Mouse (Mus musculus) brain, adult 10 weeks (tissue): ENCODE results near the gene Pisd. TPM values are rescaled to one million over a fixed set of nuclear protein-coding genes. Genes with fewer than 3 reads are reported as not detected.

Source experiments
- polyA plus RNA-seq: library from polyadenylated mRNA; stranded (reverse); fragments of 350-450 nt; fragmentation: Illumina TruSeq; extraction: RNeasy Lipid Tissue Mini Kit (QIAGEN cat#74804); gene quantifications from one replicate; pipeline ENCODE4 v1.2.3, GENCODE M21; 2015; ENCODE audit warnings: low read depth, low replicate concordance

Pisd gene
- 71.2 TPM for polyA plus RNA-seq

GRCm38 (mm10) chr5:32785313-32785915, at the start of gene Pisd:
TSS of gene Pisd (minus strand) at chr5:32785646.

DNA sequence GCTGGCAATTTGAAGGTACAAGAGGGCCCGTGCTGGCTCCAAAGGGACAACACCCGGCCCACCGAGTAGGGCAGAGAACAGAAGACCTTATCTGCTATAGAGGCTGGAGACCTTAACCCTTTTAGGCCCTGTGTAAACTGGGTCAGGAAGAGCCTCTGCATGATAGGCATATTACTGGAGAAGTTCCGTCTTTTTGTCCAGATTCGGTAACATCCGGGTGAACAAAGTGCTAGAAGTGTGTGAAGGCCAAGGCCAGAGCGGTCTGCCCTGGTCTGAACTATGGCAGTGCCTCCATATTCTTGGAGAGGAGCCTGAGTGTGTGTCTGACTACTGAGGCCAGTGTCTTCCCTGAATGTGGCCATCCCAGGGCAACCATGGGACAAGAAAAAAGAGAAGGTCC, 41.6 kb upstream of the Pisd start, which contains the start of gene Gm20671:
TSS of gene Gm20671 (minus strand) at position 101 of the 400 bp plus-strand sequence.

Other genes starting within 250 kb of the Pisd start
- gene Yes1, start 174.5 kb downstream of the Pisd start, polyA plus RNA-seq, result 10.4 TPM
- gene Gm20671, start 41.5 kb upstream of the Pisd start, polyA plus RNA-seq, result not detected
- gene Prr14l, start 68.6 kb upstream of the Pisd start, polyA plus RNA-seq, result 14.6 TPM
- 39.2 TPM for gene Depdc5, start 78.1 kb upstream of the Pisd start, polyA plus RNA-seq
- 1,559 TPM for gene Ywhah, start 233.2 kb upstream of the Pisd start, polyA plus RNA-seq